Mouse (Mus musculus) embryonic facial prominence, embryonic 14.5 days (tissue): Measurements from ENCODE around the gene Tmsb10. TPM values are rescaled to one million over a fixed set of nuclear protein-coding genes. Genes with fewer than 3 reads are reported as not detected.

Experiments used
- ATAC-seq: fragments of 200-750 bp; cut with Nextera tagmentation; 2 replicates; pipeline ENCODE4 v1.8.0; 2017; ENCODE audit warnings: low read depth, moderate number of reproducible peaks, moderate TSS enrichment
- DNase-seq: peaks from one replicate; pipeline ENCODE4 v3.0.0-alpha.2; 2015; ENCODE audit warnings: low spot score
- H3K27ac ChIP-seq: fragments of 300-500 bp; sonication (generic); replicated peaks from 2 replicates; pipeline ENCODE4 v1.5.1; 2014; ENCODE audit warnings: low read depth, mild to moderate bottlenecking, low read length, moderate library complexity
- H3K27me3 ChIP-seq: fragments of 300-500 bp; sonication (generic); replicated peaks from 2 replicates; pipeline ENCODE4 v1.6.1; 2014; ENCODE audit warnings: low read length; ENCODE audit not compliant: control insufficient read depth, insufficient read depth
- H3K36me3 ChIP-seq: fragments of 300-500 bp; sonication (generic); 2 replicates; pipeline ENCODE4 v1.6.1; 2014; ENCODE audit warnings: low read length, mixed read lengths; ENCODE audit not compliant: control insufficient read depth, insufficient read depth
- H3K4me1 ChIP-seq: fragments of 300-500 bp; sonication (generic); 2 replicates; pipeline ENCODE4 v1.6.1; 2014; ENCODE audit warnings: antibody characterized with exemption, low read length; ENCODE audit not compliant: control insufficient read depth, insufficient read depth
- H3K4me2 ChIP-seq: fragments of 300-500 bp; sonication (generic); 2 replicates; pipeline ENCODE4 v1.6.1; 2014; ENCODE audit warnings: low read depth, mild to moderate bottlenecking, low read length, moderate library complexity, mixed read lengths
- H3K4me3 ChIP-seq: fragments of 300-500 bp; sonication (generic); 2 replicates; pipeline ENCODE4 v1.5.1; 2014; ENCODE audit warnings: low read depth, mild to moderate bottlenecking, low read length
- H3K9ac ChIP-seq: fragments of 300-500 bp; sonication (generic); 2 replicates; pipeline ENCODE4 v1.6.1; 2014; ENCODE audit warnings: low read depth, mild to moderate bottlenecking, low read length, moderate library complexity, mixed read lengths
- H3K9me3 ChIP-seq: fragments of 300-500 bp; sonication (generic); 2 replicates; pipeline ENCODE4 v1.6.1; 2016; ENCODE audit warnings: low read length; ENCODE audit not compliant: control insufficient read depth
- WGBS: fragments of 180-500 bp; shearing (Covaris S2); extraction: QIAGEN DNeasy Blood & Tissue Kit; methylation state at CpG from one replicate; pipeline ENCODE4 v1.1.7; 2014; 5-methylcytosine and 5-hydroxymethylcytosine counted together
- polyA plus RNA-seq: library from polyadenylated mRNA; unstranded; fragments of >200 nt; fragmentation: Nextera tagmentation; extraction: Ambion mirVana; gene quantifications from 2 replicates; pipeline ENCODE4 v1.2.1, GENCODE M21; 2014

Gene Tmsb10
- polyA plus RNA-seq, 1 experiment from 2014 or later = 2,276 TPM

- 85% methylated on average over 4 of the region's 4 CpGs for WGBS
- no peak overlapping the region for H3K4me3 ChIP-seq
These were observed 28.7 kb downstream of the Tmsb10 start for GRCm38 (mm10) chr6:72929795-72930398.

DNA sequence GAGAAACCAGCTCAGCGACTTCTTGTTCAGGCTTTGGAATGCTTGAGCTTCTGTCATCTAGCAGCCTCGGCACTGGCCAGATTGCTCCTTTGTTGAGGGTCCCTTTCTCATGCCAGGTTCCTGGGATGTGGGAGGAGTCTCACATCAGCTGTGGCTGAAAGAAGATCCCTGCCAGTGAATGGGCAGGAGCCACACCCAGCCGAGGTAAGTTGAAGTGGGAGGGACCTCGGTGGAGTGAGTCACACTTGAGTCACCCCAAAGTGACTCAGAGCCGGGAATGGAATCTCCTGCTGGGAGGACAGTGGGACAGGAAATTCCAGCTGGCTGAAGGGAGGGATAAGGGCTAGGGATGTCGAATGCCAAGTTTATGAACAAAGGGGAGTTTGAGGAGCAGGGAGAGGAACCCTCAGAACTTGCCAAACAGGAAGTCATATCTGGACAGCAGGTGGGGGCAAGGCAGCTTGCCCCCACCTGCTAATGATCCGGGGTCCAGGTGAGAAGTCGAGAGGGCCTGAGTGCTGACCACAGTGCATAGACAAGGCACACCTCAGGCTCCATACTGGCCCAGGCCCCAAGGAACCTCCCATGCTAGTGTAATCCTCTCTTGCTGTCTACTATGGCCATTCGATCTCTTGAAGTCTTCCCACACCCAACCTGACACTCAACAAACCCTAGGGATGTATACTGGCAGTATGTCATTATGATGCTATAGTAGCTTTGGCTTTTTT is 31.6 kb downstream of the Tmsb10 start:
- no peak overlapping the region for H3K9ac ChIP-seq
- ATAC-seq (peak; percentile 87), DNase-seq (peak; percentile 87)
- H3K4me1 ChIP-seq = peaks cover 12% of the 10 kb centered on the region; the same call in 1 of the 2 replicates
- no peaks in the 10 kb centered on the region for H3K27me3 ChIP-seq
- no peak overlapping the region; the same call in 1 of the 2 replicates for H3K4me2 ChIP-seq
- peak overlapping the region; percentile 24 for H3K27ac ChIP-seq
- H3K9me3 ChIP-seq = no peaks in the 10 kb centered on the region
- no peaks in the 10 kb centered on the region for H3K36me3 ChIP-seq
- H3K4me3 ChIP-seq = no peak overlapping the region
- WGBS = 16% methylated on average over 9 of the region's 9 CpGs

More at GRCm38 (mm10) chr6:72929795-72930398, 28.7 kb downstream of the Tmsb10 start:
- Histone ChIP-seq H3K4me1 (peaks cover 12% of the 10 kb centered on the region; the same call in 1 of the 2 replicates), H3K9ac (no peak overlapping the region), H3K27ac (no peak overlapping the region), H3K9me3 (no peaks in the 10 kb centered on the region), H3K27me3 (no peaks in the 10 kb centered on the region), H3K4me2 (no peak overlapping the region), H3K36me3 (no peaks in the 10 kb centered on the region)
- DNase-seq = no peak
- no peak for ATAC-seq

DNA sequence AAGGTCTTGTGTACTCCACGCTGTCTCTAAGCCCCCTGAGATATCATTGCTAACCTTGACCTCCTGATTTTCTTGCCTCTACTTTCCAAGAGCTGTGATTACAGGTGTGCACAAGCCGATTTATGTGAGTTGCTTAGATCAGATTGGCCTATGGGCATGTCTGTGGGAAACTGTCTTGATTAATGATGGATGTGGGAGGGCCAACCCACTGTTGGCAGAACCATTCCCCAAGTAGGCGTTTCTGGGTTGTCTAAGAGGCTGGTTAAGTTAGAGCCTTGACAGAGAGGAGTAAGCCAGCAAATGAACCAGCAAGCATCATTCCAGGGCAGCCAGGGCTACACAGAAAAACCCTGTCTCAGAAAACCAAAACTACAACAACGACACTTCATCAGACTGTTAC is 32.5 kb downstream of the Tmsb10 start:
- H3K27me3 ChIP-seq = no peaks in the 10 kb centered on the region
- WGBS = 66% methylated on average over 4 of the region's 4 CpGs
- ATAC-seq (no peak), DNase-seq (no peak)
- no peak overlapping the region for H3K4me2 ChIP-seq
- no peaks in the 10 kb centered on the region for H3K9me3 ChIP-seq
- H3K27ac ChIP-seq = no peak overlapping the region
- H3K9ac ChIP-seq = no peak overlapping the region
- no peaks in the 10 kb centered on the region for H3K36me3 ChIP-seq
- no peak overlapping the region for H3K4me3 ChIP-seq
- H3K4me1 ChIP-seq = peaks cover 12% of the 10 kb centered on the region; the same call in 1 of the 2 replicates

DNA sequence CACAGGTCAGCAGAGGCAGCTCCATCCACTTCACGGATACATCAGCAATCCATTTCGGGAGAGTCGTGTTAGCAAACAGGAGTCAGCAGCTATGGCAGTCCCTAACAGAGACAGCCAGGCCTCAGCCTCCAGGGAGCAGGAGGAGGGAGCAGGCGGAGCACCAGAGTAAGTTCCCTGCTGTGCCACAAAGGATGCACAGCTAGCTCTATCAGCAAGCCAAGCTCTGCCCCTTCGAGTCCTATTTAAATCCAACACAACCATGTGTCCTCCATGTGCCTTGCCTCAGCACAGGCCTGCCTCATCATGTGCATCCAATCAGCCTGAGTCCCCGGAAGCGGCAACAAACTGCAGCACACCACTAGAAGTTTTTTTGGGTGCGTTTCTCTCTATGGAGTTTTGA is 35.2 kb downstream of the Tmsb10 start:
- Histone ChIP-seq H3K4me2 (no peak overlapping the region), H3K4me3 (no peak overlapping the region), H3K27me3 (no peaks in the 10 kb centered on the region), H3K4me1 (peaks cover 12% of the 10 kb centered on the region; the same call in 1 of the 2 replicates), H3K9me3 (no peaks in the 10 kb centered on the region), H3K9ac (no peak overlapping the region), H3K36me3 (no peaks in the 10 kb centered on the region), H3K27ac (no peak overlapping the region)
- DNase-seq = no peak
- 83% methylated on average over 8 of the region's 8 CpGs for WGBS
- ATAC-seq = no peak

GRCm38 (mm10) chr6:72921081-72921480 is 37.5 kb downstream of the Tmsb10 start:
- Histone ChIP-seq H3K27me3 (no peaks in the 10 kb centered on the region), H3K9ac (no peak overlapping the region), H3K36me3 (no peaks in the 10 kb centered on the region), H3K27ac (no peak overlapping the region), H3K4me3 (no peak overlapping the region), H3K4me1 (no peaks in the 10 kb centered on the region), H3K9me3 (no peaks in the 10 kb centered on the region), H3K4me2 (no peak overlapping the region)
- ATAC-seq = no peak
- no peak for DNase-seq
- 92% methylated on average over 3 of the region's 3 CpGs for WGBS

DNA sequence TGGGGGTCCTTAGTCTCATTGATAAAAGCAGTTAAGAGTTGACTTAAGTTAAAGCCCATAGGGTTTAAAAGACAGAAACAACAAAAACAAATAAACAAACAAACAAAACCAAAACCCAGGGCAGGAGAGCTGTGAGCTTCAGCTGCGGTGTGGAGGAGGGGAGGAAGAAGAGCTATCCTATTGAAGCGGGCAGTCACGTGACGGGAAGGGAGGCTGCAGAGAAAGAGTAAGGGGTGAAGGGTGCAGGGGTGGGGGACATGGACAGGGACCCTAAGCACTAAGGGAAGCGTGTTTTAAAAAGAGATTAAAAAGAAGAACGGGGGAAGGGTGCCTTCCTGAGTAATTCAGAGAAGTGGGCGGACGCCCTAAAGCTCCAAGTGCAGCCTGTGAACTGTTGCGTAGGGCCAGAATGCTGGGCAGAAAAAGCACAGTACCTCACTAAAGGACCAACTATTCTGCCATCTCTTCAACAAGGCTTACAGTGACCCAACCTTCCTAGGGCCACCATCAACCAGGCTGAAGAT is 40.0 kb downstream of the Tmsb10 start:
- H3K4me2 ChIP-seq = no peak overlapping the region
- H3K36me3 ChIP-seq = no peaks in the 10 kb centered on the region
- H3K9ac ChIP-seq = no peak overlapping the region
- WGBS = 72% methylated on average over 9 of the region's 9 CpGs
- H3K27me3 ChIP-seq = no peaks in the 10 kb centered on the region
- no peak overlapping the region for H3K27ac ChIP-seq
- no peak overlapping the region for H3K4me3 ChIP-seq
- no peak for ATAC-seq
- no peak for DNase-seq
- no peaks in the 10 kb centered on the region for H3K9me3 ChIP-seq
- no peaks in the 10 kb centered on the region for H3K4me1 ChIP-seq

DNA sequence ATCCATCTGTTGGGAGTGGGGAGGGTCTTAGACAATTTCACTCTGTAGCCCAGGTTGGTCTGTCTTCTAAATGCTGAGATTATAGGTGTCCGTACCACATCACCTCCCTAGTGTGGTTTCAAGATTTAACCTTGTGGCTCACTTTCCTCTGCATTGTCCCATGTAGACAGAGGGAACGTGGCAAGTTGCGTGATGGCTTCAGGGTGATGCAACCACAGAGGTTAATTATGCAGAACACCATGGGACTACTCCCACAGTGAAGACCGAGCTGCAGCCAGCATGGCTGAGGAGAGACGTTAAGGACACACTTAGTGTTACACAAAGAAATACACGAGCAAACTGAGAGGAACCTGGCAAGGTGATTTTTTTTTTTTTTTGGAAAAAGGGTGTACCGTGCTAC is 42.2 kb downstream of the Tmsb10 start:
- no peaks in the 10 kb centered on the region for H3K27me3 ChIP-seq
- H3K4me1 ChIP-seq = no peaks in the 10 kb centered on the region
- no peak overlapping the region for H3K27ac ChIP-seq
- ATAC-seq (no peak), DNase-seq (no peak)
- H3K9ac ChIP-seq = no peak overlapping the region
- no peaks in the 10 kb centered on the region for H3K9me3 ChIP-seq
- no peak overlapping the region for H3K4me2 ChIP-seq
- H3K4me3 ChIP-seq = no peak overlapping the region
- no peaks in the 10 kb centered on the region for H3K36me3 ChIP-seq
- 85% methylated on average over 7 of the region's 7 CpGs for WGBS

- Histone ChIP-seq H3K4me3 (no peak overlapping the region), H3K27me3 (no peaks in the 10 kb centered on the region), H3K9me3 (no peaks in the 10 kb centered on the region), H3K4me1 (no peaks in the 10 kb centered on the region), H3K4me2 (no peak overlapping the region), H3K9ac (no peak overlapping the region), H3K36me3 (no peaks in the 10 kb centered on the region), H3K27ac (no peak overlapping the region)
- 77% methylated on average over 6 of the region's 6 CpGs for WGBS
- no peak for DNase-seq
- no peak for ATAC-seq
These were observed 44.3 kb downstream of the Tmsb10 start for GRCm38 (mm10) chr6:72914087-72914749.
